Mouse (Mus musculus) cerebellum, postnatal 25 days (tissue): ENCODE measurements around the gene Rdh13.

Source experiments
- DNase-seq, 2 experiments: peaks; one replicate each; pipeline ENCODE4 v3.0.0; 2021; ENCODE audit warnings: mixed read lengths in 2 of 2

The Rdh13 gene

GRCm38 (mm10) chr7:4445216-4445791, at the start of gene Rdh13:
Gene Rdh13 (minus strand): TSS chr7:4445649.
- peak; percentile 88 to 92 for DNase-seq

- no peak for DNase-seq
Measured at GRCm38 (mm10) chr7:4493991-4494390, 48.5 kb upstream of the Rdh13 start.

GRCm38 (mm10) chr7:4492284-4493224, 47.1 kb upstream of the Rdh13 start:
- DNase-seq = peak in 1 of 2 experiments; percentile 12

- no peak for DNase-seq
Measured at GRCm38 (mm10) chr7:4491308-4491707, 45.9 kb upstream of the Rdh13 start.

DNA sequence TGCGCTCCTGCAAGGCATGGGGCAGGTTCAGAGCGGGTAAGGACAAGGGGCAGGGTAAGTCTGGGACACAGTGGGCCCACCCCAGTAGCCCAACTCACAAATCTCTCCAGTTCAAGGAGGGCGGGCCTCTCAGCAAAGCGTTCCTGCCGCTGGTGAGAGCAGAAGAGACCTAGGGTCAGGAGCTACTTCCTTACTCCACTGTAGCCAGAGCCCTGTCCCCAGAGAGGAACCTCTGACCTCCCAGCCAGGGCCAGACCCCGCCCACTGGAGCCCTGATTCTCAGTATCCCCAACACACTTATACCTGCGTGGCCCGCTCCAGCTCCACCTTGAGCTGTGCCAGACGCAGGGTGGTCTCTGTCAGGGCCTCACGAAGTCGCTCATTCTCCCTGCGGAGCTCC, 36.8 kb upstream of the Rdh13 start:
- no peak for DNase-seq

- peak; percentile 62 to 74 for DNase-seq
Measured at GRCm38 (mm10) chr7:4479674-4480073, 34.2 kb upstream of the Rdh13 start.

DNA sequence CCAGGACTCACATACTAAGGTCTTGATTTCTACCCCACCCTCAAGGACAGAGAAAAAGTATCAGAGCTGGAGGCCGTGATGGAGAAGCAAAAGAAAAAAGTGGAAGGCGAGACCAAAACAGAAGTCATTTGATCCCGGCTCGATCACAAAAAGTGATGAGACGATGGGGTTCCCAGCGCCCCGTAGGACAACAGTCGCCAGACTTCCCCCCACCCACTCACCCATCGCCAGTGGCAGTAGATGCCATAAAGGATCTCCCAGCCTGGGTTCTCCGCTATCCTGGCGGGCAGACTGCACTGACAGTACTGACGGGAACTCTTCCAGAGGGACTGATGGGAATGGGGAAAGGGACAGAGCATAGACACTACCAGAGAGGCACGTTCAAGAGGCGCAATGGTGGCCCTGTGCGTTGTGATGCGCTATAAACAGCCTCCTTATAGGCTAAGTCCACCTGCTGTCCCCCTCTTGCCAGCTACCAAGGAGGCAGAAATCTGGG, 33.4 kb upstream of the Rdh13 start:
- DNase-seq = no peak

- DNase-seq = peak; percentile 77 to 82
Measured at GRCm38 (mm10) chr7:4478021-4478795, 32.8 kb upstream of the Rdh13 start.

DNA sequence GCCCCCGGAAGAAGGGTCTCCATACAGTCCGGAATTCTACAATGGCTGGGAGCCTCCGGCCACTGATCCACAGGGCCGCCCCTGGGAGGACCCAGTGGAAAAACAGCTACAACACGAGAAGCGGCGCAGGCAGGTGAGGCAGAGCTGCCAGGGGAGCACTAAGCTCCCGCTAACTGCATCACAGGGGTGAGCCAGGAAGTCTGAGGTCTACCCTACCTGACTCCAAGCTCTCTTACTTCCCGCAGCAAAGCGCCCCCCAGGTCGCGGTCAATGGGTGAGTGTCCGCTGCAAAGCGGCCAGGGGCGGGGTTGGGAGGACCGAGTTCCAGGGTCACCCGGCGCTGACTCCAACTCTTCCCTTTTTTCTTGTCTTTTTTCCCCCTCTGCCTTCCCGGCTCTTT, 28.5 kb upstream of the Rdh13 start:
- DNase-seq = no peak

GRCm38 (mm10) chr7:4471179-4471555, 25.7 kb upstream of the Rdh13 start:
- peak; percentile 77 to 89 for DNase-seq

DNA sequence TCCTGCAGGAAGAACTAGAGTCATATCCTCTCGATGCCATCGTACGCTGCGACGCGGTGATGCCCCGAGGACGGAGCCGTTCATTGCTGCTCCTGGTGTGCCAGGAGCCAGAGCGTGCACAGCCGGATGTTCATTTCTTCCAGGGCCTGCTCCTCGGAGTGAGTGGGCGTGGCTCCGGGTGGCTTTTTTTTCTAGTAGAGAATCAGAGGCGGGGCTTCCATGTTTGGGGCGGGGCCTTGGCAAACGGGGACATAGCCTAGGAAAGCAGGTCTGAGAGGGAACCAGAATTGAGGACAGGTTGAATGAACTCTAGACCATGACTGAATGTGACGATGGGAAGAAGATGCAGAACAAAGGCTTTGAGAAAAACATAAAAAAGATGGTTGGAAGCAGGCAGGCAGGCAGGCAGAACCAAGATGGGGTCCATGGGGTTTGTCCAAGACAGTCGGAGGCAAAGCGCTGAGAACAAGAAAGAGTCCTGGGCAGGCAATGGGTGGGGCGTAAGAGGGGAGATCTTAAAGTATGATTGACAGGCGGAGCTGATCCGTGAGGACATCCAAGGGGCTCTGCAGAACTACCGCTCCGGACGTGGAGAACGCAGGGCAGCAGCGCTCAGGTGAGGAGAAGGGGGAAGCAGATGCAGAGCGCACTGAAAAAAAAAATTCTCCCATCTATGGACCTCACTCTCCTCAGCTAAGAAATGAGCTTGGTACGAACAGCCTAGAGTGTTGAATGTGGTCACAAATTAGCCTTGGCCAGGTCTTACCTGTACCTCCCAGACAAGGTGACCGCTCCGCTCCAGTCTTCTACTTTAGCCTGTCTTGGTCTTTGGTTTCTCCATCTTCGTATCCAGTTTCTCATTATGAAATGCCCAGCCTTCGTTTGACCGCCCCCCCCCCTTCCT, 25.1 kb upstream of the Rdh13 start:
- peak; percentile 59 to 75 for DNase-seq

DNA sequence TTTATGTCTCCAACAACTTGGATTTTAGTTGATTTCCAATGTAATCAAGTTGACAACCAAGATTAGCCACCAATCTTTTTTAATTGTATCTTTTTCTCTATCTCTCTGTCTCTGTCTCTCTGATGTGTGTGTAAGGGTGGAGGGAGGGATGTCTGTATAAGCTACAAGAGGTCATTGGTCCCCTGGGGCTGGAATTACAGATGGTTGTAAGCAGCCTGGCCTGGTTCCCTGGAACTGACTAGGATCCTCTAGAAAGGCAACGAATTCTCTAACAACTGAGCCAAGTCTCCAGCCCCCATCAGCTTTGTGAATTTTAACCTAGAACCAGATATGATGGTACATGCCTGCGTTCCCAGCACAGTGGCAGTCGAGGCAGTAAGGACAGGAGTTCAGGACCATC, 22.4 kb upstream of the Rdh13 start:
- DNase-seq = no peak

DNA sequence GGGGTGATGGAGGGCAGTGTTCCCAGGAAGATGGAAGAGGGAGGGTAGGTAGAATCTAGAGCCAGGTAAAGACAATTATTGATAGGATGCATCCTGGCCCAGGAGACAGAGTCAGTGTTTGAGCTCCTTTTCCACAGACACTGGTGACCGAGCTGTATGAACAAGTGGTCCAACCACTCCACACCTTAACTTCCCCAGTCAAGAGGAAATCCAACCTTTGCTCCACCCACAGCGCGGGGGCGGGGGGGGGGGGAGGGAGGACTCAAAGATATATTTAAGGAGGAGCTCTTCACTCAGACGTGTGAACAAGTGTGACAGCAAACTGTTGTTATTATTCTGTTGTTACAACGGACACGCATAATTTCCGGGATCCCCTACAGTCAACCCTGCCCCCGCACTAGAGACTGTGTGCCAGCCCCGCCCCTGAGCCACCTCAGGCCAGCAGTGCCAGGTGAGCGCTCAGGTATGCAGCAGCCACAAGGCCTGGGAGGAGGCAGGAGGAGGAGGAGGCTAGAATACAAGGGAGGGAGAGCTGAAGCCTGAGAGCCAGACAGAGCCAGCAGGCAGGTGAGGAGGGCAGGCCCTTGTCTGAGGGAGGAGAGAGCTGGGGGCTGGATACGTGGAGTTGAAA, 18.9 kb upstream of the Rdh13 start:
- no peak for DNase-seq

DNA sequence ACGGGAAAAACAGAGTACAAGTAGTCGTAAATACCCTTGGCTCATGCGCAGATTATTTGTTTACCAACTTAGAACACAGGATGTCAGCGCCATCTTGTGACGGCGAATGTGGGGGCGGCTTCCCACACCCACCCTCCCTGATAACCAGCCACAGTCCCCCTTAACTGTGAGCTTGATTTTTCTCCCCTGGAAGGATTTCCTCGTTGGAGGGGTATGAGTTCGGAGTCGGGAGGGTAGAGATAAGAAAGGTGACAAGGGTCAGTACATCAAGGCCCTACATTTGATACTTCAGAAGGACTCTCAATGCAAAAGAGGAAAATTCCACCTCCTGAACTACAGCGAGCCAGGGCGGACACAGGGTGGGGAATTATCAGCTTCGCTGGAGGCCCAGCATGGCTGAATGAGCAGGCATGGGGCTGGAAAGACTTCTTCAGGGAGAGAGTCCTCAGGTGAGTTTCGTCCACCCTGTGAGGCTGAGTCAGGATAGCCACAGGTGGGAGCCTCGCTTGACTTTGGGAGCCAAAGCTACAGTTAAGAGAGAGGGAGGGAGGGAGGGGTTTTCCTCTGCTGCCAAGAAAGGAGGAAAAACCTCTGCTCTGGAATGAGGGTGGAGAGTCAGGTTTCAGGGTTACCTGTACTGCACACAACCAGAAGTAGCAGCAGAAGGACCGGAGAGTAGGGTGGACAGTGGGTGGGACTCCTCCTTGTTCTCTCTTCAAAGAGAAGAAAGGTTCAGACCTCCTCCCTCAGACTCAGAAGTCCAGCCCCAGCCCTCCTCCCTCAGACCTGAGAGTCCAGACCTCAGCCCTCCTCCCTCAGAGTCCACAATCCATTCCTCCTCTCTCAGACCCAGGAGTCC, 15.4 kb upstream of the Rdh13 start, which contains the start of gene Eps8l1:
Eps8l1 (plus strand) TSS at position 99 of the 859 bp plus-strand sequence.
- DNase-seq = peak in 1 of 2 experiments; percentile 27

DNA sequence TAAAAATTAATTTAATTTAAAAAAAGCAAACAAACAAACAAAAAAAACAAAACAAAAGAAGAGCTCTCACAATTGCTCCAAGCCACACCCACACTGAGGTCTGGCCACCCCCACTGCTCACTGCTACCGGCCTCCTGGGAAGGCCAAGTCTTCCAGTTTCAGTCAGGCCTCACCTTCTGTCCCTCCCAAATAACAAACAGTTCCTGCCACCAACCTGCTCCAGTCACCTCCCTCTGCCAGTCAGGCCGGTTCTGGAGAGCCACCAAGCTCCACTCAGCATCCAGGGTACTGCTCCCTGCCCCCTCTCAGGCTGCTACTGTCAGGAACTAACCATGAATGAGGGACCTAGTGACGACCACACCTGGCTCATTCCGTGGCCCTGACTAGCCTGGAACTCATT, 7.2 kb upstream of the Rdh13 start:
- DNase-seq = no peak

- no peak for DNase-seq
Measured at GRCm38 (mm10) chr7:4449211-4449610, 3.8 kb upstream of the Rdh13 start.

DNA sequence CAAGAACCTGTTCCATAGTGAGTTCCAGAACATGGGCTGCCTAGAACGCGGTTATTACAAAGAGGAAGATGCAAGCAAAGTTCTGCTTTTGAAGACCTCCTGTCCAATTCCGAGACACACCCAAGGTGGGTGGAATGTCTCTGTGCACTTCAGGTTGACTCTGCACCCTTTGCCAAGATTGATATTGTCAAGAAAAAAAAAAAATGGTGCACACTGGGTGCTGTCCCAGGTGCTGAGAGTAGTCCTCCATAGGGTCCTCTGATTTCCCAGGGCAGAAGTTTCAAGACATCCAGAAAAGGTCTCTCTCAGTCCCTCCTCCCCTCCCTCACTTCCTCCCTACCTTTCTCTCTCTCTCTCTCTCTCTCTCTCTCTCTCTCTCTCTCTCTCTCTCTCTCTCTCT, 3.0 kb upstream of the Rdh13 start:
- no peak for DNase-seq

DNA sequence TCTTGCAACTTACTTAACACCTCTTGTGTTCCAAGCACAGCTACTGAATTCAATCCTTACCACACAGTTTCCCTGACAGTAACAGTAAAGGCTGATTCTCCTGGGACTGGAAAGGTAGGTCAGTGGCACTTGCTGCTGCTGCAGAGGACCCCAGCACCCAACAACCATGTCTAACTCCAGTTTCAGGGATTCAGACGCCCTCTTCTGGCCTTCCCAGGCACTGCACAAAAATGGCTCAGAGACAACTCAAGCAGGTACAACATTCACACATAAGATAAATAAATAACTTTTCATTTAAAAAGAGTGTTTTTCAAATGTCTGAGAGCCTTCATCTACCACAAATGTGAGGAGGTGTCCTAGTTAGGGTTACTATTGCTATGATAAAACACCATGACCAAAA, 1.7 kb upstream of the Rdh13 start:
- no peak for DNase-seq

DNA sequence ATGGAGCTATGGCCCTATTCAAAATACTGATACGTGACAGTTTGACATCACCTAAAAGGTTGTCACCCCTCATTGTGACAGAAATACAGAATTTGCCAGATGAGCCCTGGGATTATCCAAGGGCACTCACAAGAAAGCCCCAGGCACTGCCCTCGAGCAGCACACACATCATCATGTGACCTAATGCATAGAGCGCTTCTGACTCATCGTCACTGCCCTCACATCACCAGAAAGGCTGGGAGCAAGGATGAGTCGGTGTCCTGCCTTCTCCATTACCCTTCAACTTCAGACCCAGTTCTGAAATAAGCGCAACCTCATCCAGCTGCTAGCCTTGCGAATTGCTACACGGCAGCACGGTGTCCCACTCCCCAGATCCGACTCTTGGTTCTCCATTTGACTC, 4.9 kb downstream of the Rdh13 start:
- no peak for DNase-seq

- no peak for DNase-seq
Measured at GRCm38 (mm10) chr7:4437721-4438120, 7.7 kb downstream of the Rdh13 start.

DNA sequence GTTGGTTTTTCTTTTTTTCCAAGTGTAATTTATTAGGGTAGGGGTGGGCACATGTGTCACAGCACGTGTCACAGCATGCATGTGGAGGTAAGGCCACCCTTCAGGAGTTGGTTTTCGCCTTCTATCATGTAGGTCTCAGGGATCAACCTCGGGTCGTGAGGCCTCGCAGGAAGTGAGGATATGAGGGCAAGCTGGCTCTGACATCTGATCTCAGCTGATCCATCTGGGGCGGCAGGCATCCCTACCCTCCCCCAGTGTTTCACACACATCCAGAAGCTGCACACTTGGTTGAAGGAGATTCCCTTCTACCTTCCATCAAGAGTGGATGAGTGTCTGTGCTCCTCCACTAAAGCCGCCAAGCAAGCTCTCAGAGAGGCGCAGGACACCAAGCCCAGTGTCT, 13.4 kb downstream of the Rdh13 start:
- DNase-seq = no peak
